Mouse (Mus musculus) liver, adult (tissue): Measurements from ENCODE around the gene Fbxo9.

Source experiments
- GATA4 ChIP-seq: IDR thresholded peaks from 2 replicates; pipeline ENCODE4 v1.6.1; 2014; ENCODE audit warnings: mild to moderate bottlenecking, low read length; ENCODE audit not compliant: insufficient replicate concordance

The Fbxo9 gene

DNA sequence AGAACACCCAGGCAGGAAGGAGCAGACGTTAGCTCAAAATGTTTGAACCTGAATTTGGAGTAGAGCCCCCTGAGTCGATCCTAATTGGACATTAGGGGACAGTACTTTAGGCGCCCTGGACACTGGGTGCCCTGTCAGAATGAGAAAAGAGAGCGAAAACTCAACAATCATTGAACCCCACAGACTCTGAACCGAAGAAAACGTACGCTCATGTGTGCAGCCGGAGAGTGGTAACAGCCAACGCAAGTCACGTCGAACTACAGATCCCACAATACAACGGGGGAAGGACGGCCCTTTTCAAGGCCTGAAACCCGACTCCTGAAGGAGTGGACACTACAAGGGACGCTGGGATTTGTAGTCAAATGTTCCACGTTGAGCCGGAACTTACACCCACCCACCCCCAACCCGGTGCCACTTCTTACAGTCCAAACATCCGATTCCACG, at the start of gene Fbxo9, which contains the start of gene Ick:
Gene Fbxo9 (minus strand): TSS at position 270 of the 444 bp plus-strand sequence.
Gene Ick (plus strand): TSS at position 397 of the 444 bp plus-strand sequence.
- TF ChIP-seq GATA4 = no peak

DNA sequence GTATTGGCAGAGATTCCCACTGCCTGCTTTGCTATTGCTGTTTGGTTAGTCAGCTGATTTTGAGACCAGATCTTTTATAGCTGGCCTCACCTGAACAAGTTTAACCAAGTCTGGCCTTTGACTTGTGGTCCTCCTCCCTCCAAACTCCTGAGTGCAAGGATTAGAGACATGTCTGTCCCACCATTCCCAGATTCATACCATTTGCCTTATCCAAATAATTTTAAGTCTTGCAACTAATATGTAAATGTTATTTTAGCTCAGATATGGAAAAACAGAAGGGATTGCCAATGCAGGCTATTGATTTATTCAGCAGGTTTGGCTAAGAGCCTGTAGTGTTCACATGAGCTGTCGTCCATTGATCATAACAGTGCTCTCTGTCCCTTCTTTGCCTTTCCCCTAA, 48.4 kb upstream of the Fbxo9 start:
- no peak for TF ChIP-seq GATA4

DNA sequence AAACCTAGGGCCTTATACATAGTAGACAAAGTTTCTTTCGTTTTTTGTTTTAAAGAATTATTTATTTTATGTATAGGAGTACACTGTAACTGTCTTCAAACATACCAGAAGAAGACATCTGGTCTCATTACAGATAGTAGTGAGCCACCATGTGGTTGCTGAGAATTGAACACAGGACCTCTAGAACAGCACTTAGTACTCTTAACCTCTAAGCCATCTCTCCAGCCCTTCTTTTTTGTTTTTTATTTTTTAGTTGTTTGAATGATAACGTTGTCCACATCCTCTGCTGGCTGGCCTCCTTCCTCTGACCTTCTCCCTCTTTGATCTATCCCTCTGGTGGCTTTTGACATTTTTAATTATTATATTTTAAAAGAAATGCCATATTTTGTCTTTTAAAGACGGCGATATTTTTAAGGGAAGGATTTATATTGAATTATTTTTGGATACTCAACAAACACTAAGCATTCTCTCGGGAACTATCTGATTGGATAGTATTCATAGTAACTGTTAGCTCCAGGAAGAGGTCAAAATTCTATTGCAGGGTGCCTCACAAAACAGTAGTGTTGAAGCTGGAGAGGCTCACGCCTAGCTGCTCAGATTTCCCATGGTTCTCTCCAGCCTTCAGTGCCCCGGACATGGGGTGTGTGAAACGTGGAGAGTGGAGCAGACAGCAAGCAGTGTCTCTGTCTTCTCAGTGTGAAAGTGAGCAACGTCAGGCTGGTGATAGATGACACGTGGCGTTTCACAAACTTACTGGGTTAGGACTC, 45.5 kb upstream of the Fbxo9 start:
- TF ChIP-seq GATA4 = no peak

DNA sequence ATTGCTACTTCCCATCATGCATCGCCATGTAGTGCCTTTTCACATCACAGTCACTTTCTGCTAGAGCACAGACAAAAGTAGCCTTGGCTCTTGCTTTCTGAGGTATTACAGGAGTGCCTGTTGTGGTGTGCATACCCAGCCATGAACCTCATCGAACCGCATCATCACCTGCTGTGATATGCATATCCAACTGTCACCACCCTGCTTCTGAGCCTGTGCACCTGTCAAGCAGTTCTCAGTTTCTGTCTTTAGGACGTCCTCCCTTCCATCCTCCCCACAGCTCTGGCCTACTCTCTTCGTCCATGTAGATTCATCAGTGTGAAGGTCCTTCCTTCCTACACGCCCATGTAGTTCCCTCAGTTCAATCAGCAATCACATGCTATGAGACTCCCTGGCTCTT, 39.3 kb upstream of the Fbxo9 start:
- TF ChIP-seq GATA4 = no peak

DNA sequence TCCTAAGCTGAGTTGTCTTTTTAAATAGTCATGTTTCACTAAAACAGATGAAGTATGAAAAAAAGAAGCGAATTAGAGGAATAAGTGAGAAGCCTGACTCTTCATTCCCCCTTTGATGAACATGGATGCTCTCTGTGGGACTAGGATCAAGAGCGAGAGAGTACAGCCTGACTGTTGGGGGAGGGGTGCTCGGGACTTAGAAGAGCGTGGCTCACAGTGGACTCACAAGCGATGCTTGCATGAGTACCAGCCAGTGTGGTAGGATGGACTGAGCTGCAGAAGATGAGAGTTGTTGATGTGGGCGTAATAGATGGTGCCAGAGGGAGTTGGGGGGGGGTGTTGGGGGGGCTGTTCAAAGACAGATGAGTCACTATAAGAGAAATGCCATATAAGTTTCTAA, 37.8 kb upstream of the Fbxo9 start:
- no peak for TF ChIP-seq GATA4

DNA sequence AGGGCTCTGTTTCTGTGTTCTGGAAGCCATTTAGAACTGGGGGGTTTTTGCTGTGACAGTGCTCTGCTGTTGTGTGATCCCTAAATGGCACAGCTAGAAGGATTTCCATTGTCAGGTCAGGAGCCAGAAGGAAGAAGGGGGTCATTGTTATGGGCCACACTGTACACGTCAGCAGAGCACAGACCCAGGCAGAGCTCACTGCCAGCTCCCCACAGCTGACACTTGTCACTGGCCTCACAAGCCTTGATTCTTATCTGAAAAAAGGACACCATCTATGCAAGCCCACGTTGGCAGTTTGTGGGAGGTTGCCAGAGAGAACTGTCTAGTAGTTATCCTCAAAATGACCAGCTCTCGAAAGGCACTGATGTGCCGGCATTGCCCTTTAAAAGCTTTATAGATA, 37.2 kb upstream of the Fbxo9 start:
- no peak for TF ChIP-seq GATA4

DNA sequence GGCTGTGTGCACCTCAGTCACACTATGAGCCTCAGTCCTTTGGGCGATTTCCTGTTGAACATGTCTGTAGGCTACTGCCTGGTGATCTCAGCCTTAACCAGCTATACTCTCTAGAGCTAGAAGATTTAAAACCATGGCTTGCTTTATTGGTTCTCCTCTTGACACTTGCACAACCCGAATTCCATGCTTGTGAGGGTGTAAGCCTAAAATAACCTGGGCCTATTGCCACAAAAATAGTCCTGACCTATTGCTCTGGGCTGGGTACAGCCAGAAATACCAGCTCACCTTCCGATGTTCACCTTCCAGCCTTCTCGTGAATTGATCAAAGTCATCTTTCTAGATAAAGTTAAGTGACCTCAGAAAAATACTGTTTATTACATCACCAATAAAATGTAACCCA, 30.6 kb upstream of the Fbxo9 start:
- peak; percentile 34; the same call in 1 of the 2 replicates for TF ChIP-seq GATA4

DNA sequence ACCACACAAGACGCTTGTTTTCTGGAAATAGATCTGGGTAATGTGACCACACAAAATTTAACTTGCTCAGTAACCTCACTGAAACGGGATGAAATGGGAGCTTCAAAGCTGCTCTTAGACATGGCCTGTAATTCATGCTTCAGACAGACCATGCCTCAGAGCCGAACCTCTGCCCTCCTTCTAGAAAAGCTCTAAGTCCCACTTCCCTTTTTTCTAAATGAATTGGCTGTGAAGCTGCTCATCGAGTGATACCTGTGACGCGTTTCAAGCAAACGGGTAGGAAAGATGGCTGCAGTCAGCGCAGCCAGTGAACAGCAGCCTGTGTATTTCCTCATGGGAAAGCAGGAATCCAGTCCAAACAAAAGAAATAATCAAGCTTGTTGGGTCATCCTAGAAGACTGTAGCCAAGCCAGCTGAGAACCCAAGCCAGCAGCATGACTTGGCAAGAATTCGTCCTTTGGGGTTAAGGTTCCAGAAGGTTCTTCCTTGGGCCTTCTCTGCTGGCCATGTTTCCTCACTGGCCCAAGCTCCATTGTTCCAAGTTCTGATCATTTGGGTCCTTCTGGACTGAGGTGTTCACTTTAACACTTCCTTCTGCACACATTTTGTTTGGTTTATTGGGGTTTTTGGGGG, 29.3 kb upstream of the Fbxo9 start:
- no peak for TF ChIP-seq GATA4

DNA sequence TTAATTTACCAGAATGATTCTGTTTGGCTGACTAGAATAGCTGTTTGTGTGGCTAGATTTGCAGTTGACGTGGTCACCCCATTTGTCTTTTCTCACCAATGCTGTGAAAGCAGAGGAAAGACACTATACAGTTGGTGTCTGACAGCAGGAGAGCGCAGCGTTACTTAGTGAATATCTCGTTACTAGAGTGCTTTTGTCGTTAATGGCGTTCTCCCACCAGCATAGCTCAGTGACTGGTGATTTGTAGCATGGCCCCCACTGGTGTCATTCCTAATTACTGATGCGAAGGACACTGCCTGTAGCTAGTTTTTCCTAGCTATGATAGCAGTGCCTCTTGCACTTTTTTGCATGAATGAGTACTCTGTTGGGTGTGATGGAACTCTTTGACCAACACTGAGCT, 26.8 kb upstream of the Fbxo9 start:
- TF ChIP-seq GATA4 = no peak

DNA sequence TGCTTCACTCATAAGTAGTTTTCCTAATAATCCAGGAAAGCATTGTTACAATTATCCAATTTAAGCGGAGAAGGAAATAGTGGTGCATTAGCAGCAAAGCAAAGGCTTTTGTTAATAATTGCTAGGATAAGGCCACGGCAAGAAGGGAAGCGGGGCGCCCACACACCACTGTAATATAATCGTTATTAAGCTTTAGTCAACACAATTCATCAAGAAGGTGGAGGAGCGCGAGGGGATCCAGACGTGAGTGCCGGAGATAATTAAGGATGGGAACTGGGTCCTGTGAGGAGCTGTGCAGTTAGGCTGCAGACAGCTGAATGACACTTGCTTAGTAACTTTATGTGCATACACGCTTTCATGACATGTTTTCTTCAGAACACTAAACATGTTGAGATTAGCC, 17.8 kb upstream of the Fbxo9 start:
- TF ChIP-seq GATA4 = no peak

DNA sequence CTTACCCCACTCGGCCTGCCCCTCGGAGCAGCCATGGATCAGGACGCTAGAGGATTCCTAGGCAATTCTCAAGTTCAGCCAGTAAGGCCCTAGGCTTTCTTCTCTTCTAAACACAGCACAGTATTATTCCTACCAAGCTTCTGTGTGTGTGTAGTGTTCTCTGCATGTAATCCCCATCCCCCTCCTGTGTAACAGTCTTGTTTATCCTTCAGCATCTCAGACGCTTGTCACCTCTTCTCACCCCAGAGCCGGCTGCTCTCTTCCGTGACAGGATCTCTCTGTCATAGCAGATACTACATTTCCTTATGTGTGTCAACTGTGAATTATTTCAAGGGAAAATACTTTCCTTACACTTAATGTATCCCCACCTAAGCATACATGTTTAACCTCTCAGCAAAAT, 17.1 kb upstream of the Fbxo9 start:
- TF ChIP-seq GATA4 = no peak

DNA sequence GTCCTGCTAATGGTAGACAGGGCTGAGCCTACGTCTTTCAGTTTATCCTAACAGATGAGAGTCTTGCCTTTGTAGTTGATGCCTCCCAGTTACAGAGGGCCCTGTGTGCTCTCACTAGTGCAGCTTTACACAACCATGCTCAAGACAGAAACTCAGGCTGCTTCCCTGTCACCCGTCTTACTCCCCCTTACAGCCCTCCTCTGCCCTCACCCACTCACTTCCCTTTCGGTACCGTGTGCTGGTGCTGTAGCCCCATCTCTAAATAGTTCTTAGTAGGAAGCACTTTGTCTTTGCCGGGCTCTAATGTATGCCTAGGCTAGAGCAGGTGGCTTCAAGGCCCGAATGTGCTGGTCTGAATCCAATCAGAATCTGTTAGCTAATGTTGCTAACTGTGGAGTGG, 15.4 kb upstream of the Fbxo9 start:
- no peak for TF ChIP-seq GATA4

DNA sequence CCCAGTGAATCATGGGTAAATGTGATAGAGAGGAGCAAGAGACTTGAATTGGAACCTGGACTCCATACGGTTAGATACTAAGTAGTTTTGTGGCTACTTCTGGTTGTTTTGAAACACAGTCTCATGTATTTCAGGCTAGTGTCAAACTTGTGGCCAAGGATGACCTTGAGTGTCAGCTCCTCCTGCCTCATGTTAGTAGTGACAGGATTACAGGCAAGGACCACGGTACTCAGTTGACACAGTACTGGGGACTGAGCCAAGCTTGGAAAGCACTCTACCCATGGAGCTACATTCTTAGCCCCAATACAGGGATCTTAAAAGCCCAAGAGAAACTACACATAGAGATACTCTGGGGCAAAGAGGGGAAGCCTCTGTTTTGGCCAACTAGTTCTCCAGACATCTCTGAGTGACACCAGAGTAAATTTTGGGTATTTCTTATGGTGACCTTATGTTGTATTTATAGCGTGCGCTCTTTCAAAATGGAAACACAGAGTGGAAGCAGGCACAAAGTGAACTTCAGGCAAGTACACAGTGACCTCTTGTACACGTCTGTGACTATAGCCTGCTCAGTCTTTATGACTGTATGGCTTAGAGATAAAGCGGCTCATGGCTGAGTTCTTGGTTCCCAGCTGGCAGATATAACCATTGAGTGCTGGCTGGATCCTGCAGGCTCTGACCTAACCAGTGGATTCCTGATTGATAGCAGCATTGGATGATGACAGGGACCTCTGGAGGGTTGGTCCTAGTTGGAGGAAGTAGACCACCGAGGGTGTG, 14.3 kb upstream of the Fbxo9 start:
- TF ChIP-seq GATA4 = no peak

DNA sequence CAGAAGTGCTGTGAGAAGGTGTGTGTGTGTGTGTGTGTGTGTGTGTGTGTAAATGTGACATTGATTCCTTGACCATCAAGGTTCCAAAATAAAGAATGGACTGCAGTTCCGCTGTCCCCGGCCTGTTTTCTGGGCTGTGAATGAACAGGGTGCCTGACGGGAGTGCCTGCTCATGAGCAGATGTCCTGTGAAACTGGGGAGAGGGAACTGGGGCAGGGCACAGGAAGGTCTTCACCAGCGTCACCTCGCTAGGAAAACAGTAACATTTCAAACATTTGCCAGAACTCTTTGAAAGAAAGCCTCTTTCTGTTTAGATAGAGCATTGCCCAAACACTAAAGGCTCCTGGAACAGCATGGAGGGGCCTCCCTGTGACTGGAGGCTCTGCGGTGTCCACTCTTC, 13.1 kb upstream of the Fbxo9 start:
- no peak for TF ChIP-seq GATA4

DNA sequence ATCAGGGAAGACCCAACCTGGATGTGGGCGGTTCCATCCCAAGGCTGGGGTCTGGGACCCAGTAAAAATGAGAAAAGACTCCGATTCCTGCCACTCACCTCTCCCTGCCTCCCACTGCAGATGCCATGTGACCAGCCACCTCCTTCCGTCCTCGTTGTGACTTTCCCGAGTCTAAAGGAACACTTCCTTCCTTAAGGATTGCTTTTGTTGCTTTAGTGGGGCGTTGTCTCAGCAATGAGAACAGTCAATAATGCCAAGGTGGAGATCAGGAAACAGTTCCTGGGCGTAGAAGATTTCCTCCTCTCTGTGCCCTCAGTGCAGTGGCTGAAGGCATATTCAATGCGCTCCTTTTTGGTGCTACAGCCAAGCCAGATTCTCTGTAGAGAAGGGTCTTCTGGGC, 12.5 kb upstream of the Fbxo9 start:
- no peak for TF ChIP-seq GATA4

DNA sequence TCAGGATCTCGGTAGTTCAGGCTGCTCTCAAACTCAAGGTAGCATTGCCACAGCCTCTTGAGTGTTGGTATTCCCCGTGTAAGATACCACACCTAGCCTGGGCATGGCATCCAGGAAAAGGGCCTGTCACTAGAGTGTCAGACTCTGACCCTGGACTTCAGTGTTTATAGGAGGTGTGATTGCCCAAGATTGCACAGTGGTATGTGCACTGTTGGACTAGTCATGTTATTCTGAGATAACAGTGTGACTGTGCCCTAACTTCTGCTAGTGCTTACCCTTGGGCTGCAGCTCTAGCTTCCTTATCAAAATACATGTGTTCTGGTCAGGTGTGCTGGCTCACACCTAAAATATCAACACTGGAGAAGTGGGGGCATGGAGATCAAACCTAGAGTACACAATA, 8.8 kb upstream of the Fbxo9 start:
- peak; percentile 87 for TF ChIP-seq GATA4

DNA sequence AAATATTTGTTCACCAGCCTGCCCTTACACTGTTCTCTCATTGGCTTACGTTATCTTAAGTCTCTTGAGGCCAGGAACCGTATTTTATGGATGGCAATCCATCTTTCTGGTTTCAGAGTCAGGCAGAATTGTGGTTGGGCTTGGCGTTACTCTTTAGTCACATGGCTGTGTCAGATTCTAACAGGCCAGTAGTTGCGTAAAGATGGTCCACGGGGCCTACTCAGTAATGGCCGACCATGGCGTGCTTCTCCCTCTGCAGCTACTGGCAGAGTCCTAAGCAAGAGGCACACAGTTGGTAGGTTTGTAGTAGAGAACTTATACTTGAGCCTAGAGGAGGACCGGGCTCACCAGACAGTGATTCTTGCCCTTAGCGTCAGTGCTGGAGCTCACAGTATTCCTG, 6.9 kb upstream of the Fbxo9 start:
- TF ChIP-seq GATA4 = no peak

DNA sequence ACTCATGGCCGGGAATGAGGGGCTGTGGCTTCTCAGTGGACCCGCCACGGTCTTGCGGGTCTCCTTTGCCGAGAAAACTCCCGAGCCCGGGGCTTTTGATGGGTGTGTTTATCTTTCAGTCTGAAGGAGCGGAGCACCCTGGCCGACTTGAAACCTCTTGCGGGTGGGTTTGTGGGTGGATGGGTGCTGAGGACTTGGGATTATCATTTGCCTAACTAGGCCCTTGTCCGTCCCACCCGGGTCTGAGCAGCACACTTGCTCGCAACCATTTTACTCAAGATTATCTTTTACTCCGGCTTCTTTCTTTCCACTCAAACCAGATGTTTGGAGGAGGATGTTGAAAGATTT, 4.6 kb upstream of the Fbxo9 start:
- TF ChIP-seq GATA4 = no peak
